Mouse (Mus musculus) forebrain, postnatal 0 days (tissue): Measurements from ENCODE around the gene Gm5134. TPM values are rescaled to one million over a fixed set of nuclear protein-coding genes. Genes with fewer than 3 reads are reported as not detected.
A peak's percentile ranks its signal among the peaks of the same experiment; 100 is the strongest.

Source experiments
- ATAC-seq: fragments of 200-750 bp; cut with Nextera tagmentation; 2 replicates; pipeline ENCODE4 v1.8.0; 2017; ENCODE audit warnings: mild to moderate bottlenecking, moderate library complexity
- DNase-seq: peaks from one replicate; pipeline ENCODE4 v3.0.0-alpha.2; 2015
- H3K27ac ChIP-seq: fragments of 300-500 bp; sonication (generic); 2 replicates; pipeline ENCODE4 v1.5.1; 2014; ENCODE audit warnings: low read depth, mild to moderate bottlenecking, antibody characterized with exemption, low read length, moderate library complexity, mixed read lengths
- H3K27me3 ChIP-seq: fragments of 300-500 bp; sonication (generic); 2 replicates; pipeline ENCODE4 v1.6.1; 2014; ENCODE audit warnings: mild to moderate bottlenecking, low read length, mixed read lengths; ENCODE audit not compliant: insufficient read depth
- H3K36me3 ChIP-seq: fragments of 300-500 bp; sonication (generic); 2 replicates; pipeline ENCODE4 v1.6.1; 2014; ENCODE audit warnings: mild to moderate bottlenecking, moderate library complexity; ENCODE audit not compliant: insufficient read depth
- H3K4me1 ChIP-seq: fragments of 300-500 bp; sonication (generic); 2 replicates; pipeline ENCODE4 v1.6.1; 2014; ENCODE audit warnings: antibody characterized with exemption; ENCODE audit not compliant: insufficient read depth
- H3K4me2 ChIP-seq: fragments of 300-500 bp; sonication (generic); 2 replicates; pipeline ENCODE4 v1.6.1; 2014; ENCODE audit warnings: low read depth, mild to moderate bottlenecking, moderate library complexity
- H3K4me3 ChIP-seq: fragments of 300-500 bp; sonication (generic); 2 replicates; pipeline ENCODE4 v1.5.1; 2014; ENCODE audit warnings: low read depth, low read length, mixed read lengths
- H3K9ac ChIP-seq: fragments of 300-500 bp; sonication (generic); 2 replicates; pipeline ENCODE4 v1.6.1; 2014; ENCODE audit warnings: mild to moderate bottlenecking
- H3K9me3 ChIP-seq: fragments of 300-500 bp; sonication (generic); 2 replicates; pipeline ENCODE4 v1.6.1; 2016; ENCODE audit warnings: low read length
- CTCF ChIP-seq: sonication (generic); IDR thresholded peaks from 2 replicates; pipeline ENCODE4 v1.5.1; 2016; ENCODE audit warnings: antibody characterized with exemption, control low read depth, low read depth
- WGBS: fragments of 180-500 bp; shearing (Covaris S2); extraction: QIAGEN DNeasy Blood & Tissue Kit; methylation state at CpG from one replicate; pipeline ENCODE4 v1.1.7; 2014; 5-methylcytosine and 5-hydroxymethylcytosine counted together
- polyA plus RNA-seq: library from polyadenylated mRNA; unstranded; fragments of >200 nt; fragmentation: Nextera tagmentation; extraction: Ambion mirVana; gene quantifications from 2 replicates; pipeline ENCODE4 v1.2.1, GENCODE M21; 2015
- total RNA-seq: library from RNA; depleted of rRNA; stranded (reverse); fragments of >200 nt; gene quantifications from 2 replicates; pipeline ENCODE4 v1.2.3, GENCODE M21; 2014

The Gm5134 gene
- total and polyA plus RNA-seq, 2 experiments from 2014 or later, result not detected

DNA sequence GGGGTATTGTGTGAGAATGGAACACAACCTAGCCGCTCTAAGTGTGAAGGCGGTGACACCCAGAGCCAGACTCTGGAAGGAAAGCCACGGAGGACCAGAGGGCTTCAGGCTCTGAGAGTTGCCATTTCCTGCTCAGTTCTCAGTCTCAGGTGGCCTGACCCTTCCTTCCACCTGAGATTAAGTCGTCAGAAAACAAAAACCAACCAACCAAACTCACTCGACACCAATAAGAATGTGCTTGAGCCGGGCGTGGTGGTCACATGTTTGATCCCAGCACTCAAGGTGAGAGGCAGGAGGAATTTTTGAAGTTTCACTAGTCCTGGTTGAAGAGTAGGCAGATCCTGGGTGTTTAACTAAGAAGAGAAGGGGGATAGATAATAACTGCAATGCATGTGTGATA lies 8.4 kb upstream of the Gm5134 start:
- no peaks in the 10 kb centered on the region for H3K9me3 ChIP-seq
- H3K27ac ChIP-seq, result no peak overlapping the region
- H3K27me3 ChIP-seq, result peaks cover 3% of the 10 kb centered on the region; the same call in 1 of the 2 replicates
- TF ChIP-seq CTCF, result no peak
- H3K4me1 ChIP-seq, result peaks cover 5% of the 10 kb centered on the region; the same call in 1 of the 2 replicates
- H3K36me3 ChIP-seq, result no peaks in the 10 kb centered on the region
- H3K4me3 ChIP-seq, result no peak overlapping the region
- no peak overlapping the region for H3K4me2 ChIP-seq
- no peak for ATAC-seq
- no peak overlapping the region for H3K9ac ChIP-seq
- no peak for DNase-seq
- WGBS, result 85% methylated on average over 7 of the region's 7 CpGs

DNA sequence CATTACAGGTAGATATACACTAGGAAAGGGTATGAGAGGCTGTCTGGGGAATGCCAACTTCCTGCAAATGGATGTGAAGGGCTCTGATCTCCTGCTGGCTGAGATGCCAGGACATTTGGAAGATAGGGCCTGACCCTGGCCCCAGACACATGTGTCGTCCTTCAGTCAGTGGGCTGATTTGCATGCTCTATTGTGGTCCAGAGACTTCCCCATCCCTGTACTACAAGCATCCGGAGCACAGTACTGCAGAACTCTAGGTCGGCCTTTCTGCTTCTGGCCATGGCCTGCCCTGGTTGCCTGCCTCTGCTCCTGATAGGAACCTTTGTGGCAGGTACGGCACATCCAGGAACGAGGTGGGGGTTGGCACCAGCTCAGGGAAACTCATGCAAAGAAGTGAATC lies 6.2 kb upstream of the Gm5134 start:
- DNase-seq, result no peak
- Histone ChIP-seq H3K4me1 (peaks cover 11% of the 10 kb centered on the region; the same call in 1 of the 2 replicates), H3K4me2 (no peak overlapping the region), H3K4me3 (no peak overlapping the region), H3K27ac (no peak overlapping the region), H3K9ac (no peak overlapping the region), H3K27me3 (peaks cover 6% of the 10 kb centered on the region; the same call in 1 of the 2 replicates), H3K9me3 (no peaks in the 10 kb centered on the region), H3K36me3 (no peaks in the 10 kb centered on the region)
- no peak for ATAC-seq
- no peak for TF ChIP-seq CTCF
- 78% methylated on average over 5 of the region's 5 CpGs for WGBS

DNA sequence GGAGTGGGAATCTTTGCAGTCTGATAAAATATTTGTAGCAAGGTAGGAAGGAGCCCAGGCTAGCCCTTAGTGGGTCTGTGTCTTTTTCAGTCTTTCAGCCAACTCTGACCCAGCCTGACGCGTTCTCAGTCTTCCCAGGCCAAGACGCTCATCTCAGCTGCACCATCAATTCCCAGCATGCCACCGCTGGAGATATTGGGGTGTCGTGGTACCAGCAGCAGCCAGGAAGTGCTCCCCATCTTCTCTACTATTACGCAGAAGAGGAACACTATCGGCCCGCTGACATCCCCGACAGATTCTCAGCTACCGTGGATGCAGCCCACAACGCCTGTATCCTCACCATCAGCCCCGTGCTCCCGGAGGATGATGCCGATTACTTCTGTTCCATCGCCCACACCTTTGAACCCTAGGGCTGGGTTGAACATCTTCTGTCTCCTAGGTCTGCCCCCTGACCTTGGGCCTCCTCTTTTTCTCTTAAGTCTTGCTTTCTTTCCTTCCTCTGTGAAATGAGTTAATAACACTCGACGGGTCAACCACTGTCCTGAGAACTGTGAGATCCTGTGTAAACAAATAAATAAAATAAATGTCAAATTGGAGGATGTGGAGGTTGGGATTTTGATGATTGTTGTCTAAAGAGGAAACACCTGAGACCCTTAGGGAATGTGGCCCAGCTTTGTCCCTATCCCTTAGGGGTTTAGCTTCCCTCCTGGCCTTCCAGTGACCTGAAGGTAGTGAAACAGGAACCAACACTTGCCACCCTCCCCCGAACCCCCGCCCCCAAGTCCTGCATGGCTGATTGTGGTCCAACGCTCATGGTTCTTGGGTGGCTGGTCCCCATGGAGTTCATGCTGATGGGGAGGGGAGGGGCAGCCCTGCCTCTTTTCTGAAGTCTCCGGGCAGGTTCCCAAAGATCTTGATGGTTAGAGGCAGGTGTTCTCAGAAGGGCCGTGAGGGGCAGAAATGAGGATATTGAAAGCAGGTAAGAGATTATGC lies 5.0 kb upstream of the Gm5134 start:
- no peak overlapping the region for H3K4me2 ChIP-seq
- H3K4me3 ChIP-seq, result no peak overlapping the region
- 86% methylated on average over 22 of the region's 22 CpGs for WGBS
- peaks cover 10% of the 10 kb centered on the region for H3K27me3 ChIP-seq
- no peaks in the 10 kb centered on the region for H3K36me3 ChIP-seq
- H3K27ac ChIP-seq, result no peak overlapping the region
- H3K4me1 ChIP-seq, result peaks cover 10% of the 10 kb centered on the region; the same call in 1 of the 2 replicates
- no peak for TF ChIP-seq CTCF
- H3K9me3 ChIP-seq, result no peaks in the 10 kb centered on the region
- ATAC-seq, result no peak
- DNase-seq, result no peak
- H3K9ac ChIP-seq, result no peak overlapping the region

DNA sequence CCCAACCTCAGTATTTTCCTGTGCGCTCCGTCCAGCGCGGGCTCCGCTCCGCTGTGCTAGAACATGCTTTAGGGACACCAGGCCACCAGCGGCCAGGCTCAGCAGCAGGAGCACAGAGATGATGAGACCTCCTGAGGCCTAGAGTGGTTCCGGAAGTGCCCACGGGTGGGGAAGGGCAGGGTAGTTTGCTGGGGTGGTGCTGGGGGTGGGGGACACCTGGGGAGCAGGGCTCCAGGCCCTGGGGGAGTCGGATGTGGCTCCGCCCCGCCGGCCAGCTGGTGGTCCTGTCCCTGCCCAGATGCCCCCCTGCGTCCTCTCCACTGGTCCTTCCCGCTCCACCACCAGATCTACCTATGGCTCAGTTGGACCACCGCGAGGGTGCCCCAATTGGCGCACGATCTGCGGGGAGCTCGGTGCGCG lies 3.5 kb upstream of the Gm5134 start:
- Histone ChIP-seq H3K4me2 (peak overlapping the region; percentile 68), H3K9me3 (no peaks in the 10 kb centered on the region), H3K27ac (no peak overlapping the region), H3K9ac (peak overlapping the region; percentile 37), H3K27me3 (peaks cover 10% of the 10 kb centered on the region), H3K4me1 (peaks cover 12% of the 10 kb centered on the region; the same call in 1 of the 2 replicates), H3K36me3 (no peaks in the 10 kb centered on the region), H3K4me3 (peak overlapping the region; percentile 32)
- 6% methylated on average over 22 of the region's 23 CpGs for WGBS
- no peak for TF ChIP-seq CTCF
- ATAC-seq (peak; percentile 37), DNase-seq (no peak)

DNA sequence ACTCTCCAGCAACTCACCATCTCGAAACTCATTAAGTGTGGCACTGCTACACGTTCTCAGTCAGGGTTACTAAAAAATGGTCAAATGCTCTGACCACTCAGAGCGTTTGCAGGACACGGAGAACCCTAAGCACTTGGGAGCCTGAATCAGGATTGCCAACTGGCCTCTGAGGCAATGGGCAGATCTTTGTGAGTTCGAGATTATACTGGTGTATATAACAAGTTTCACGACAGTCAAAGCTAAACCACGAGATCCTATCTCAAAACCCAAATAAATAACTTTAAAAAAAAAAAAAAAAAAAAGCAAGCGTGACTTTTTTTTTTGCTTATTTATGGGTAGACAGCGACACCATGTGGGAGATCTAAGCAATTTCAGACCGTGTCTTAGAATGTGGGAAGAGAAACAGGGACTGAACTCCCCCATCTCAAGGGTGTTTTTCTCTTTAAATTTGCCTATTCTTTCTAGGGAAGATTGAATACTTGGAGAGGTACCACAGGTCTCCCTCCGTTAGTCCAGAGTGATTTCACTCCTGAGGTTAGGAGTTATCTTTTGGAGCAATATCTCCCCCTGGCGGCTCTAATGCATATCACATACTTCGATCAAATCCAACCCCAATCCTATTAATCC lies 2.8 kb upstream of the Gm5134 start:
- WGBS, result 4% methylated on average over 13 of the region's 13 CpGs
- Histone ChIP-seq H3K27me3 (peaks cover 10% of the 10 kb centered on the region), H3K4me2 (peak overlapping the region; percentile 68), H3K9ac (peak overlapping the region; percentile 37; the same call in 1 of the 2 replicates), H3K4me1 (peaks cover 12% of the 10 kb centered on the region; the same call in 1 of the 2 replicates), H3K4me3 (peak overlapping the region; percentile 32), H3K9me3 (no peaks in the 10 kb centered on the region), H3K27ac (no peak overlapping the region), H3K36me3 (no peaks in the 10 kb centered on the region)
- peak; percentile 84 for DNase-seq
- ATAC-seq, result peak; percentile 26; the same call in 1 of the 2 replicates
- peak; percentile 76 for TF ChIP-seq CTCF

DNA sequence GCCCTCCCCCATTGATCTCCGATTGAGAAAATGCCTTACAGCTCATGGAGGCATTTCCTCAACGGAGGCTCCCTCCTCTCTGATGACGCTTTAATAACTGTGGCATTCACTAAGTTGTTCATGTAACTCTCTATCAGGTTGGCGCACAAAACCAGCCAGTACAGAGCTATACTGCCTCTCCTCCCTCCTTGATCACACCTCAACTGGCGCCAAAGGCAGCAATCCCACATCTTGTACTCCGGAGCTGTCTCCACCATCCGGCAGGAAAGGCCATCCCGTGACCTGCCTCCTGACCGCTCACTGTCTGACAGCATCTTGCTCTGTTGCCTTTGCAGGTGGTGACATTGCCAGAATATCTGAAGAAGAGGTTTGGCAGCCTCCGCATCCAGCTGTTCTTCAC lies 19.5 kb downstream of the Gm5134 start:
- ATAC-seq (no peak), DNase-seq (no peak)
- H3K4me1 ChIP-seq, result no peaks in the 10 kb centered on the region
- H3K4me2 ChIP-seq, result no peak overlapping the region
- no peaks in the 10 kb centered on the region for H3K36me3 ChIP-seq
- 0 out of 2 replicates have a peak, but pooled peaks cover 3% of the 10 kb centered on the region for H3K9me3 ChIP-seq
- no peak for TF ChIP-seq CTCF
- no peaks in the 10 kb centered on the region; the same call in 1 of the 2 replicates for H3K27me3 ChIP-seq
- H3K4me3 ChIP-seq, result no peak overlapping the region
- no peak overlapping the region for H3K9ac ChIP-seq
- no peak overlapping the region for H3K27ac ChIP-seq
- 93% methylated on average over 10 of the region's 10 CpGs for WGBS
